Mouse (Mus musculus): Measurements from ENCODE around the gene Cst7.

The Cst7 gene

GRCm38 (mm10) chr2:150627140-150627539, 56.9 kb downstream of the Cst7 start:
- DNase-seq = no peak
